Mouse (Mus musculus): ENCODE data around the gene Moxd1.

GRCm38 (mm10) chr10:24235426-24236283 lies 12.3 kb downstream of the Moxd1 start:
- TF ChIP-seq GATA1 (IDR thresholded peaks at IDR 0.05; ENCODE audit: borderline replicate concordance, low read length) (no peak), FLI1 (IDR thresholded peaks at IDR 0.05; ENCODE audit: low read length) (no peak)

Measured in megakaryocyte, embryonic 14.5 days (primary cell).